Mouse (Mus musculus) liver, postnatal 0 days (tissue): ENCODE measurements around the gene Mgst3.
A peak's percentile ranks its signal among the peaks of the same experiment; 100 is the strongest.
"Not testable (repeated sequence)": the region's sequence is repeated elsewhere in the genome, so short reads cannot be mapped to it uniquely, and the experiment has no call there.

ENCODE experiments used
- CTCF ChIP-seq: sonication (generic); IDR thresholded peaks from 2 replicates; pipeline ENCODE4 v1.5.1; 2016; ENCODE audit warnings: antibody characterized with exemption, low read depth
- EP300 ChIP-seq: IDR thresholded peaks from 2 replicates; pipeline ENCODE4 v1.6.1; 2016; ENCODE audit warnings: antibody characterized with exemption, low read depth, mild to moderate bottlenecking

DNA sequence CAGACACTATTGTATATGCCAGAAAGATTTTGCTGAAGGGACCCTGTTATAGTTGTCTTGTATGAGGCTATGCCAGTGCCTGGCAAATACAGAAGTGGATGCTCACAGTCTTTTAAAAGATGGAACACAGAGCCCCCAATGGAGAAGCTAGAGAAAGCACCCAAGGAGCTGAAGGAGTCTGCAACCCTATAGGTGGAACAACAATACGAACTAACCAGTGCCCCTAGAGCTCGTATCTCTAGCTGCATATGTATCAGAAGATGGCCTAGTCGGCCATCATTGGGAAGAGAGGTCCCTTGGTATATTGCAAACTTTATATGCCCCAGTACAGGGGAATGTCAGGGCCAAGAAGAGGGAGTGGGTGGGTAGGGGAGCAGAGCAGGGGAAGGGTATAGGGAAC, 44.4 kb downstream of the Mgst3 start:
- TF ChIP-seq EP300, result not testable (repeated sequence)
- TF ChIP-seq CTCF, result 0 out of 2 replicates have a peak, but pooled peaks have one; percentile 3
